Mouse (Mus musculus) bone marrow macrophage, adult 2 months (primary cell): ENCODE results near the gene Uba1.

Experiments used
- CTCF ChIP-seq: IDR thresholded peaks from 2 replicates; pipeline ENCODE4 v1.5.1; 2012; ENCODE audit warnings: low read depth, mild to moderate bottlenecking, low read length, moderate library complexity
- POLR2A ChIP-seq: IDR thresholded peaks from 2 replicates; pipeline ENCODE4 v1.6.1; 2012; ENCODE audit warnings: mild to moderate bottlenecking, low read depth, low read length, borderline replicate concordance

GRCm38 (mm10) chrX:20691566-20691965 lies 33.4 kb downstream of the Uba1 start:
- no peak for TF ChIP-seq CTCF
- TF ChIP-seq POLR2A = no peak
